Mouse (Mus musculus) bone marrow macrophage, adult 2 months (primary cell): ENCODE measurements around the gene Zc3h12d. TPM values are rescaled to one million over a fixed set of nuclear protein-coding genes. Genes with fewer than 3 reads are reported as not detected.
A peak's percentile ranks its signal among the peaks of the same experiment; 100 is the strongest.

ENCODE experiments used
- H3K27ac ChIP-seq: 2 replicates; pipeline ENCODE4 v1.5.1; 2012; ENCODE audit warnings: low read depth, low read length; ENCODE audit not compliant: insufficient read depth
- H3K4me1 ChIP-seq: 2 replicates; pipeline ENCODE4 v1.6.1; 2012; ENCODE audit warnings: low read length; ENCODE audit not compliant: control insufficient read depth, insufficient read depth
- H3K4me3 ChIP-seq: 2 replicates; pipeline ENCODE4 v1.5.1; 2012; ENCODE audit warnings: mild to moderate bottlenecking, low read length, moderate library complexity; ENCODE audit not compliant: insufficient read depth
- CTCF ChIP-seq: IDR thresholded peaks from 2 replicates; pipeline ENCODE4 v1.5.1; 2012; ENCODE audit warnings: low read depth, mild to moderate bottlenecking, low read length, moderate library complexity
- POLR2A ChIP-seq: IDR thresholded peaks from 2 replicates; pipeline ENCODE4 v1.6.1; 2012; ENCODE audit warnings: mild to moderate bottlenecking, low read depth, low read length, borderline replicate concordance
- polyA plus RNA-seq: library from polyadenylated mRNA; stranded (reverse); fragments of >200 nt; gene quantifications from 2 replicates; pipeline ENCODE4 v1.2.4, GENCODE M21; 2012; ENCODE audit not compliant: missing spikeins, insufficient read depth, insufficient read length

Zc3h12d gene
- polyA plus RNA-seq, 1 experiment, result 29.5 TPM

GRCm38 (mm10) chr10:7847166-7847605 lies 14.9 kb downstream of the Zc3h12d start:
- peak overlapping the region; percentile 98 for H3K27ac ChIP-seq
- no peak overlapping the region for H3K4me3 ChIP-seq
- no peak for TF ChIP-seq CTCF
- TF ChIP-seq POLR2A, result no peak
- H3K4me1 ChIP-seq, result peaks cover 71% of the 10 kb centered on the region

GRCm38 (mm10) chr10:7851891-7852290 lies 19.6 kb downstream of the Zc3h12d start:
- TF ChIP-seq POLR2A, result no peak
- TF ChIP-seq CTCF, result no peak
- Histone ChIP-seq H3K4me3 (no peak overlapping the region), H3K4me1 (peaks cover 26% of the 10 kb centered on the region), H3K27ac (no peak overlapping the region)

GRCm38 (mm10) chr10:7860494-7860893 lies 28.2 kb downstream of the Zc3h12d start:
- TF ChIP-seq CTCF (no peak), POLR2A (no peak)
- H3K4me1 ChIP-seq, result no peaks in the 10 kb centered on the region
- H3K27ac ChIP-seq, result no peak overlapping the region
- no peak overlapping the region for H3K4me3 ChIP-seq

- no peak for TF ChIP-seq POLR2A
- TF ChIP-seq CTCF, result no peak
- Histone ChIP-seq H3K4me1 (no peaks in the 10 kb centered on the region), H3K4me3 (no peak overlapping the region), H3K27ac (no peak overlapping the region)
These were observed 29.1 kb downstream of the Zc3h12d start for GRCm38 (mm10) chr10:7861259-7861936.

GRCm38 (mm10) chr10:7861937-7862657 lies 29.8 kb downstream of the Zc3h12d start:
- Histone ChIP-seq H3K27ac (no peak overlapping the region), H3K4me1 (no peaks in the 10 kb centered on the region), H3K4me3 (no peak overlapping the region)
- no peak for TF ChIP-seq POLR2A
- TF ChIP-seq CTCF, result no peak

- no peak overlapping the region for H3K27ac ChIP-seq
- H3K4me3 ChIP-seq, result no peak overlapping the region
- TF ChIP-seq CTCF, result no peak
- TF ChIP-seq POLR2A, result no peak
- no peaks in the 10 kb centered on the region for H3K4me1 ChIP-seq
These were observed 31.1 kb downstream of the Zc3h12d start for GRCm38 (mm10) chr10:7863411-7863810.

GRCm38 (mm10) chr10:7864184-7864583 lies 31.9 kb downstream of the Zc3h12d start:
- Histone ChIP-seq H3K4me3 (no peak overlapping the region), H3K4me1 (no peaks in the 10 kb centered on the region)
- TF ChIP-seq POLR2A (no peak), CTCF (no peak)

GRCm38 (mm10) chr10:7864806-7865205 lies 32.5 kb downstream of the Zc3h12d start:
- Histone ChIP-seq H3K27ac (no peak overlapping the region), H3K4me3 (no peak overlapping the region), H3K4me1 (no peaks in the 10 kb centered on the region)
- TF ChIP-seq POLR2A, result no peak
- TF ChIP-seq CTCF, result no peak

More at GRCm38 (mm10) chr10:7864184-7864583, 31.9 kb downstream of the Zc3h12d start:
- no peak overlapping the region for H3K27ac ChIP-seq

- TF ChIP-seq POLR2A (no peak), CTCF (no peak)
- Histone ChIP-seq H3K4me1 (no peaks in the 10 kb centered on the region), H3K4me3 (no peak overlapping the region), H3K27ac (no peak overlapping the region)
These were observed 34.7 kb downstream of the Zc3h12d start for GRCm38 (mm10) chr10:7866762-7867665.

GRCm38 (mm10) chr10:7867666-7868030 lies 35.4 kb downstream of the Zc3h12d start:
- Histone ChIP-seq H3K4me3 (no peak overlapping the region), H3K4me1 (no peaks in the 10 kb centered on the region), H3K27ac (no peak overlapping the region)
- no peak for TF ChIP-seq POLR2A
- TF ChIP-seq CTCF, result no peak

GRCm38 (mm10) chr10:7869746-7870145 lies 37.5 kb downstream of the Zc3h12d start:
- H3K4me1 ChIP-seq, result no peaks in the 10 kb centered on the region
- H3K4me3 ChIP-seq, result no peak overlapping the region
- no peak overlapping the region for H3K27ac ChIP-seq
- no peak for TF ChIP-seq POLR2A
- no peak for TF ChIP-seq CTCF
